Mouse (Mus musculus) heart, adult 2 months (tissue): Measurements from ENCODE around the gene Fbxo17. TPM values are rescaled to one million over a fixed set of nuclear protein-coding genes. Genes with fewer than 3 reads are reported as not detected.

ENCODE experiments used
- DNase-seq, 2 experiments: peaks; one replicate each; pipeline ENCODE4 v3.0.0; 2021
- H3K27ac ChIP-seq: fragments of 200-600 bp; 2 replicates; pipeline ENCODE4 v1.8.1; 2022
- H3K27me3 ChIP-seq: fragments of 200-500 bp; 2 replicates; pipeline ENCODE4 v1.6.1; 2012; ENCODE audit warnings: mild to moderate bottlenecking, low read length, inconsistent platforms, mixed read lengths; ENCODE audit not compliant: control insufficient read depth, insufficient read depth
- H3K36me3 ChIP-seq: fragments of 200-500 bp; 2 replicates; pipeline ENCODE4 v1.6.1; 2012; ENCODE audit warnings: low read length, inconsistent platforms; ENCODE audit not compliant: control insufficient read depth, insufficient read depth
- H3K4me1 ChIP-seq: fragments of 200-500 bp; 2 replicates; pipeline ENCODE4 v1.6.1; 2011; ENCODE audit warnings: low read length; ENCODE audit not compliant: control insufficient read depth, insufficient read depth
- H3K4me3 ChIP-seq: fragments of 200-600 bp; 2 replicates; pipeline ENCODE4 v1.8.1; 2022
- H3K79me2 ChIP-seq: fragments of 200-500 bp; replicated peaks from 2 replicates; pipeline ENCODE4 v1.6.1; 2012; ENCODE audit warnings: mild to moderate bottlenecking, inconsistent platforms, low read length, moderate library complexity, mixed read lengths; ENCODE audit not compliant: control insufficient read depth, insufficient read depth
- H3K9ac ChIP-seq: fragments of 200-500 bp; 2 replicates; pipeline ENCODE4 v1.6.1; 2012; ENCODE audit warnings: low read depth, mild to moderate bottlenecking, control low read depth, inconsistent platforms, low read length, mixed read lengths
- CTCF ChIP-seq: fragments of 200-600 bp; IDR thresholded peaks from 2 replicates; pipeline ENCODE4 v1.8.1; 2022; ENCODE audit warnings: antibody characterized with exemption, mild to moderate bottlenecking, moderate library complexity
- EP300 ChIP-seq: fragments of 200-500 bp; IDR thresholded peaks from 2 replicates; pipeline ENCODE4 v1.6.1; 2011; ENCODE audit warnings: low read depth, low read length, control low read depth; ENCODE audit not compliant: insufficient read depth
- POLR2A ChIP-seq: fragments of 200-500 bp; IDR thresholded peaks from 2 replicates; pipeline ENCODE4 v1.6.1; 2011; ENCODE audit warnings: mild to moderate bottlenecking, low read depth, low read length, control low read depth; ENCODE audit not compliant: insufficient read depth
- WGBS: fragments of 180-500 bp; shearing (Covaris S2); methylation state at CpG from one replicate; pipeline ENCODE4 v1.1.7; 2018; 5-methylcytosine and 5-hydroxymethylcytosine counted together
- intact Hi-C: fragments of 180-260 bp; cut with DNase I; formaldehyde crosslinking; loops from one replicate; pipeline ENCODE4 v1.15.1; 2025
- polyA plus RNA-seq: library from polyadenylated mRNA; depleted of rRNA; stranded (reverse); fragments of >200 nt; gene quantifications from 2 replicates; pipeline ENCODE4 v1.2.3, GENCODE M21; 2012
- total RNA-seq, 2 experiments: library from RNA; stranded (reverse); gene quantifications; 2 replicates each; pipeline ENCODE4 v1.2.3; 2021

The Fbxo17 gene
- total and polyA plus RNA-seq, 3 experiments = 0.37 to 2.0 (median 0.57) TPM

DNA sequence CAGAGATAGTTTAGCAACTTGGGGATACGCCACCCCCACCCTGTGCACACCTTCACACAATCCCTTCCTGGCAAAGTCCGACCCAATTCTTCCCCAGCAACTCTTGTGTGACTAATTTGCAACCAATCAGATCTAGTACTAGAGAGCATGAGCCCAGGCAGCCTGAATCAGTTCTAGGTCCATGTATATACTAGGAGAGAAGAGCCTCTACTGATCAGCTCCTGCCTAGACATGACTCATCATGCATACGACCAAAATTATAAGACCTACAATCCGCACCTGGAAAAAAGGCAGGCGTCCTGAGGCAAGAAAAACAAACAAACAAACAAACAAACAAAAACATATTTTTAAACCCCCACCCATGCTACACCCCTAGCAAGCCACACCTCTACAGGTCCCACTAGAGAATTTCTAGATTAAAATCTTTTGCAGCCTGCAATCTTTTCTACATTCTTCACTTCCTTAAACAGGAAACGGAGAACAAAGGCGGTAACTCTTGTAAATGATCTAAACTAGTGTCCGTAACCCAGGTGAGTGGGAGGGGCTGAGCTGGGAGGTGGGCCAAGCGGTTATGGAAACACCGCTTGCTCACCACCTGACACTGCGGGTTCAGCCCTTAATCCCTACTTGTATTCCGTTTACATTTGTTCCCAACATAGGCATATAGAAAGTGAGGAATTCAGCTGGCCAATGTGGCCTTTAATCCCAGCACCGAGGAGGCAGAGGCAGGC is 39.6 kb upstream of the Fbxo17 start:
- WGBS = 69% methylated on average over 13 of the region's 13 CpGs
- intact Hi-C loops = no loop called here
- Histone ChIP-seq H3K27ac (no peak overlapping the region), H3K4me3 (no peak overlapping the region), H3K79me2 (no peaks in the 10 kb centered on the region), H3K9ac (no peak overlapping the region), H3K36me3 (no peaks in the 10 kb centered on the region), H3K4me1 (no peaks in the 10 kb centered on the region), H3K27me3 (0 out of 2 replicates have a peak, but pooled peaks cover 3% of the 10 kb centered on the region)
- DNase-seq = no peak
- TF ChIP-seq CTCF (no peak), EP300 (no peak), POLR2A (no peak)

DNA sequence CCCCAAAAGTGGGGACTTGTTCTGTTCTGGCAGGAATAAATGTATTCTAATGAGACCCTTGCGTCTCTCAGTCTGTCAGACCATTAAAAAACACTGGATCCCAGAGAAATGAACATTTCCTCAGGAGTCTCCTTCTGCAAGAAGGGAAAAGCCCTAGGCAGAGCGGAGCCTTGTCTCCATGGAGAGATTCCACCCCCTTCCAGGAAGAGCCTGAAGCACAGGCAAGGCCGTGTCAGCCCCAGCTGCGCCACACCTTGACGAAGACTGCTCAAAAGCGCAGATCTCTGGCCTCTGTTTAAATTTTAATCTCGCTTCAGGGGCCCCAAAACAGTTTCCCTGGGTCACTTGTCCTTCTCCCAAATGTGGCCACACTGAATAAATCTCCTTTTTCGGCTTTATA is 39.0 kb upstream of the Fbxo17 start:
- intact Hi-C loops = no loop called here
- Histone ChIP-seq H3K27me3 (0 out of 2 replicates have a peak, but pooled peaks cover 3% of the 10 kb centered on the region), H3K79me2 (no peaks in the 10 kb centered on the region), H3K36me3 (no peaks in the 10 kb centered on the region), H3K9ac (no peak overlapping the region), H3K4me3 (no peak overlapping the region), H3K27ac (no peak overlapping the region), H3K4me1 (no peaks in the 10 kb centered on the region)
- whole genome bisulfite sequencing = 96% methylated on average over 8 of the region's 8 CpGs
- DNase-seq = no peak
- TF ChIP-seq CTCF (no peak), EP300 (no peak), POLR2A (no peak)

DNA sequence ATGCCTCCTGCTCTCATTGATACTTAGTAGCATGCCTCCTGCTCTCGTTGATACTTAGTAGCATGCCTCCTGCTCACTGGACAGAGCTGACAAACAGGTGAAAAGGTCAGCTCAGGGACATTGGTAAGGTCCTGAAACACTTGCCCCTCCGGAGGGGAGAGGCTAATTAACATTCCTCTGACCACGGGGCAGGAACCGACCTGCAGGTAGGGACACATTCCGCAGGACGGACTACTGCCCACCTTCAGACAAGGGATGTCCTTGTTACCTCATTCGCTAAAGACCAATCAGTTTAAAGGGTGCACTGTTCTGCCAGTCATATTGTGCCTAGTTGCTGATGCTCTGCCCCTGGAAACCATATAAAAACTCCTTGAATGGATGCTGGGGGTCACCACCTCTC is 25.5 kb upstream of the Fbxo17 start:
- H3K4me3 ChIP-seq = no peak overlapping the region
- H3K4me1 ChIP-seq = no peaks in the 10 kb centered on the region
- H3K79me2 ChIP-seq = no peaks in the 10 kb centered on the region
- no peaks in the 10 kb centered on the region for H3K36me3 ChIP-seq
- 0 out of 2 replicates have a peak, but pooled peaks cover 2% of the 10 kb centered on the region for H3K27me3 ChIP-seq
- DNase-seq = no peak
- TF ChIP-seq EP300 (no peak), CTCF (no peak), POLR2A (no peak)
- no peak overlapping the region for H3K27ac ChIP-seq
- 69% methylated on average over 7 of the region's 7 CpGs for WGBS
- no peak overlapping the region for H3K9ac ChIP-seq
- intact Hi-C loops = no loop called here

DNA sequence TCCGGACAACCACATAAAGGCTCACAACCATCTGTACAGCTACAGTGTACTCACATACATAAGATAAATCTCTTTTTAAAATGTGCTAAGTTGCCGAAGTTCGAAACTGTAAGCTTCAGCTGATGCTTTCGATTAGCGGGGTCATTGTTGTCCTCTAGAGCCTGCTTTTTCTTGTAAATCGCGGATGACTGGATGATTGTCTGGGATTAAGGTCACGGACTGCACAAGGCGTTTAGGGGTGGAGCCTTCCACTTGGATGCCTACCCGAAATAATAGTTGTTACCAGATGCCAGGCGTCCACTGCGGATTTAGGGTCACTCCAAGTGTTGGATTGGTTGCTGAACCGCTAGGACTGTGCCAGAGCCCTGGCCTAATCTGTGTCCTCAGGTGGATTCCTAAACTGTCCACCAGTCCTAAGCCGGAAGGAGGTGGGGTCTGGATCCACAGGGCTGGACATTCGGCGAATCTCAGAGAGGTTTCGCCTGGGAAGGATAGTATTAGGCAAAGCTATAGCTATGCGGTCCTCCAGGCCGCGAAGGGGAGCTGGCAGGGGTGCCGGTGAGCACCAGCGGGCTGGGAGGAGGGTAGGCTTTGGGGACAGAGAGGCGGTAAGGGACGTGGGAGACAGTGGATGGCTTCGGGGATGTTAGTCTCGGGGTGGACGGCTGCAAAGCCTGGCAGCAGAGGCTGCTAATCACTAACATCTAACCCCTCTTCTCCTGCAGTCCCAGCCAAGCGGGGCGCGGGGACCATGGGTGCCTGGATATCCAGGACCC is 23.9 kb upstream of the Fbxo17 start, which contains the start of gene Fbxo27:
Gene Fbxo27 (plus strand): TSS at position 305 of the 776 bp plus-strand sequence.
- no peak within 1 kb of the TSS for H3K9ac ChIP-seq
- H3K36me3 ChIP-seq = no peaks in the 10 kb centered on the region
- TF ChIP-seq CTCF = no peak
- no peak for TF ChIP-seq EP300
- TF ChIP-seq POLR2A = no peak
- H3K4me1 ChIP-seq = no peaks in the 10 kb centered on the region
- WGBS = 38% methylated on average over 30 of the region's 30 CpGs
- 0 out of 2 replicates have a peak, but pooled peaks cover 2% of the 10 kb centered on the region for H3K27me3 ChIP-seq
- H3K79me2 ChIP-seq = no peaks in the 10 kb centered on the region
- H3K4me3 ChIP-seq = peak within 1 kb of the TSS; percentile 25; the same call in 1 of the 2 replicates
- H3K27ac ChIP-seq = no peak within 1 kb of the TSS
- intact Hi-C loops = no loop called here
- DNase-seq = peak; percentile 4 to 23

DNA sequence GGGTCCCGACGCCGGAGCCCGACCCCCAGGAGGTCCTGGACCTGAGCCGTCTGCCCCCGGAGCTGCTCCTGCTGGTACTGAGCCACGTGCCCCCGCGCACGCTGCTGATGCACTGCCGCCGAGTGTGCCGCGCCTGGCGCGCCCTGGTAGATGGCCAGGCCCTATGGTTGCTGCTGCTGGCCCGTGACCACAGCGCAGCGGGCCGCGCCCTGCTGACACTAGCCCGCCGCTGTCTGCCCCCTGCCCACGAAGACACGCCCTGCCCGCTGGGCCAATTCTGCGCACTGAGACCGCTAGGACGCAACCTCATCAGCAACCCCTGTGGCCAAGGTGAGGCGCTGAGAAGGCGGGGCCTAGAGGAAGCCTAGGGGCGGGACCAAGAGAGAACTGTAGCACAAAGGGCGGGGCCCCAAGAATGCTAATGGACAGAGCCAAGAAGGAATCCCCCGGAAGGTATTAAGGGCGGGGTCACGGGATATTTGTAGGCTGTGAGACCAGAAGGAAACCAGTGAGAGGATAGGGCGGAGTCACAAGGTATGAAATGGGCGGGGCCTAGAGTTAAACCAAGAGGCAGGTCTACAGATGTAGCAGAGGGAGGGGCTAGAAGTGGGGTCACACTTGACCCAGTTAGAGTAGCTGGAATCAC is 23.2 kb upstream of the Fbxo17 start:
- intact Hi-C loops = no loop called here
- H3K4me3 ChIP-seq = peak overlapping the region; percentile 25; the same call in 1 of the 2 replicates
- TF ChIP-seq POLR2A = no peak
- WGBS = 1% methylated on average over 38 of the region's 38 CpGs
- DNase-seq = peak; percentile 29 to 60
- no peak overlapping the region for H3K27ac ChIP-seq
- 0 out of 2 replicates have a peak, but pooled peaks cover 2% of the 10 kb centered on the region for H3K27me3 ChIP-seq
- H3K79me2 ChIP-seq = no peaks in the 10 kb centered on the region
- H3K36me3 ChIP-seq = no peaks in the 10 kb centered on the region
- no peaks in the 10 kb centered on the region for H3K4me1 ChIP-seq
- no peak overlapping the region for H3K9ac ChIP-seq

DNA sequence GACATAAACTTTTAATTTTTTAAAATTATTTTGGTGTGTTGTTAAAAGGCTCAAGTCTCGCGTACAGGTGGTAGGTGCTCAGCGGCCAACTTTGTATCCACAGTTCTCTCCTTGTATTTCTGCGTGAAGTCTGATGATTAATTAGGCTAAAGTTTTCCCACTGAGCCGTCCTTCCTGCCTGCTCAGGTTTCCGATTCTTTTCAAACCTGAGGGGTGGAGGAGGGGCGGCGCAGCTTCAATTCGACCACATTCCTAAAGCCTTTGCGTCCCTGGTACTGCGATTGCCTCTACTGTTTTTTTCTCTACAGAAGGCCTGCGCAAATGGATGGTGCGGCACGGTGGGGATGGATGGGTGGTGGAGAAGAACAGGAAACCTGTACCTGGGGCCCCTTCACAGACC is 22.2 kb upstream of the Fbxo17 start:
- WGBS = 27% methylated on average over 14 of the region's 14 CpGs

More for the DNA sequence above, 22.2 kb upstream of the Fbxo17 start:
- no peak for DNase-seq
- H3K79me2 ChIP-seq = no peaks in the 10 kb centered on the region
- intact Hi-C loops = no loop called here
- no peak overlapping the region for H3K4me3 ChIP-seq
- no peak overlapping the region for H3K9ac ChIP-seq
- H3K4me1 ChIP-seq = no peaks in the 10 kb centered on the region
- 0 out of 2 replicates have a peak, but pooled peaks cover 2% of the 10 kb centered on the region for H3K27me3 ChIP-seq
- no peak overlapping the region for H3K27ac ChIP-seq
- TF ChIP-seq EP300 = no peak
- TF ChIP-seq CTCF = no peak
- TF ChIP-seq POLR2A = no peak
- no peaks in the 10 kb centered on the region for H3K36me3 ChIP-seq
